Mouse (Mus musculus) ES-Bruce4 (cell line): ENCODE data around the gene Ly6g6d.

Experiments
- CTCF ChIP-seq: IDR thresholded peaks from one replicate; pipeline ENCODE4 v1.8.1; 2011; ENCODE audit warnings: low read depth, low read length
- EP300 ChIP-seq: IDR thresholded peaks from 2 replicates; pipeline ENCODE4 v1.6.1; 2011; ENCODE audit warnings: low read depth, low read length; ENCODE audit not compliant: insufficient read depth

DNA sequence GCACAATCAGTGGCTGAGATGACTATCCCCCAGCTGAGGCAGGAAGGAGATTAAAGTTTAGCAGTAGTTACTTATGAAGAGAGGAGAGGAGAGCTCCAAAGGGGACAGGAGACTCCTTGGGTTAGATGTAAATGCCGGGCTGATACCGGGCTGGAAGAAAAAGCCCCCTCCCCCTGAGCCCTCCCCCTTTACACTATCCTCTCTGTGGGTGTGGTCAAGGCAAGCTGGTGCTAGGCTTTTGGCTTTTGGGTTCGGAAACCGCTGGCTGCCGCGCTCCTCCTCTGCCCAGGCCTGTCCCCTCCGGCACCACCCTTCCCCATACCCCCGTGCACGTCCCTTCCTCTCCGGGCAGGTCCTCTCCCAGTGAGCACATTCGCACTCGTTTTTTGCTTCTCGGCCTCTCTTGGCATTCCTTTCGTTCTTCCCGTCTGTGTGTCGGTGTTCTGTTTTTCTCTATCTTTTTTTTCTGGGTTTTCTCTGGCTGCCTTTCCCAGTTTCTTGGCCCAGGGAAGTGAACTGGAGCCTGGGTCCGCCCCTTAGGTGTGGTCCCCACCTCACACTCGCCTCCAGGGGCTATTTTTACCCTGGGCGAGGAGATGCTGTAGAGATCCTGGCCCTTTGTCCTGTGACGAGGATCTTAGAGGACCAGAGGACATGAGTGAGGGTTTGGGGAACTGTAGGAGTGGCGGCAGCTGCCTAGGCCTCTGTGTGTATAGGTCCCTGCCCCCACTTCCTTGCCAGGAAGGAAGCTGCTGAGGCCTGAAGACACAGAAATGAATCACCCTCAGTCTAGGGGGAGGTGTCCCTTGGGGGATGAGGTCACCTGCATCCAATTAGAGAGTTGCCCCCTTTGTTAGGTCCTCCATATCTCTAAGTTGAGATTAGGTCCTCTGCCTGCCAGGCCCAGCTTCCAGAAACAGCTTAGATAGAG, 26.4 kb downstream of the Ly6g6d start:
- no peak for TF ChIP-seq CTCF
- TF ChIP-seq EP300: peak; percentile 66
